Mouse (Mus musculus) brain, embryonic 14.5 days (tissue): ENCODE results near the gene Oas1a. TPM values are rescaled to one million over a fixed set of nuclear protein-coding genes. Genes with fewer than 3 reads are reported as not detected.
"Not testable (repeated sequence)": the region's sequence is repeated elsewhere in the genome, so short reads cannot be mapped to it uniquely, and the experiment has no call there.

Experiments
- DNase-seq: peaks from one replicate; pipeline ENCODE4 v3.0.0-alpha.2; 2011; ENCODE audit warnings: low read depth
- CTCF ChIP-seq: fragments of 200-500 bp; IDR thresholded peaks from 2 replicates; pipeline ENCODE4 v1.5.1; 2012; ENCODE audit warnings: inconsistent platforms, mild to moderate bottlenecking, moderate library complexity, borderline replicate concordance; ENCODE audit not compliant: insufficient read depth, insufficient read length; ENCODE audit errors: extremely low read depth
- POLR2A ChIP-seq: fragments of 200-500 bp; IDR thresholded peaks from 2 replicates; pipeline ENCODE4 v1.6.1; 2012; ENCODE audit warnings: mild to moderate bottlenecking, inconsistent platforms, borderline replicate concordance; ENCODE audit not compliant: poor library complexity, insufficient read depth, insufficient read length, severe bottlenecking; ENCODE audit errors: extremely low read depth
- polyA plus RNA-seq: library from polyadenylated mRNA; depleted of rRNA; stranded (reverse); fragments of >200 nt; gene quantifications from 2 replicates; pipeline ENCODE4 v1.2.3, GENCODE M21; 2012; rRNA removed

Gene Oas1a
- polyA plus RNA-seq = 0.32 and 0.56 TPM in 2 replicates

DNA sequence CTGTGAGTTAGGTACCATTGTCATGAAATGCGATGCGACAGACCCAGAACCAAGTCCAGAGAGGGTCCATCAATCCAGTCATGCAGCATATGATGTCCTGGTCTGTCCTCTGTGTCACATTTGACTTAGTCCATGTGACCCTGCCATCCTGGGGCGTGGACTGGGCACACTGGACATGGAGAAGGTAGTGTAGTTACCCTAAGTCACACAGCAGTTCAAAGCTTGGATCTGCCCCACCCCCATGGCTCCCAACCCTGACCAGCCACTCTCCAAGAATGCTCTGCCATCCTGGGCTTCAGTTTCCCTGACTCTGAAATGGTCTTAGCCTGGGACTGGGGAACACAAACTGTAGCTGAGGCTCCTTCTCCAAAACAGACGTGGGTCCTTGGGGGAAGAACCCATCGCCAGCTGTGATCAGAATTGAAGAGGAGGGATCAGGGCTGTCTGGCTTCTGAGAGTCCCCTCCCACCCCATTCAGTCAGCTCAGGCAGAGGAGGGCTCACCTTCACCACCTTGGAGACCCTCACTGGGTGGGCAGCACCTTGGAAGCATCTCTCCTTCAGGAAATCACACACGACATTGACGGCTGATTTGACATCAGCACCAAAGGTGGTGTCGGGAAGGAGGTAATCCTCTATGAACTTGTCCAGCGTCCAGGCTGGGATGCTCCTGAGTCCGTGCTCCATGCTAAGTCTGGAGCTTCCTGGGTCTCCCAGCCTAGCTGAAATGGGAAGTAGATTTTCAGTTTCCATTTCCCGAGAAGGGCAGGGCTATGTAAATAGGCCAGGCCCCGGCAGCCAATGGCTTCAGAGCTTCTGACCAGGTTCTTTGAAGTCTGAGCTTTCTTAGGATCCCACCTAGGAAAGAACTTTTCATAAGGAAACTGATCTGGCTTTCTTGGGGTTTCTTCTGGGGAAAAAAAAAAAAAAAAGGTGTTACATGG lies at the start of gene Oas1a:
Gene Oas1a, minus strand, starts transcription at position 731 of the 943 bp plus-strand sequence.
- DNase-seq = not testable (repeated sequence)

DNA sequence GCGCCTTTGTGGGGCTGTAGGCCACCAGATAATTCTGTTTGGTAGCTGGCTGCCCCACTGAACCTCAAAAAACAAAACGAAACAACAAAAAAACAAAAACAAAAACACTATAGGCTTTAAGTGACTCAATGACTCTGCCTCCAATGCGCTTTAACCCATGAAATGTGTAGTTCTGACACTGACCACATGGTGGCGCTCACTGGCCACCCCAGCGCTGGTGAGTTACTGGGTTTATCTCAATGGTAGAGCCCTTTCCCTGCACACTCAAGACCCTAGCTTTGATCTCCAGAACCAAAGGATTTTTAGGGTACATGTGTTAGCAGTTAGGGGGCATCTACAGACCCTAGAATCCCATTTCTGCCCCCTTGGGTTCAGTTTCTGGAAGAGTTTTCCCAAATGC lies 46.7 kb upstream of the Oas1a start:
- TF ChIP-seq CTCF = peak; percentile 92
- TF ChIP-seq POLR2A = no peak

DNA sequence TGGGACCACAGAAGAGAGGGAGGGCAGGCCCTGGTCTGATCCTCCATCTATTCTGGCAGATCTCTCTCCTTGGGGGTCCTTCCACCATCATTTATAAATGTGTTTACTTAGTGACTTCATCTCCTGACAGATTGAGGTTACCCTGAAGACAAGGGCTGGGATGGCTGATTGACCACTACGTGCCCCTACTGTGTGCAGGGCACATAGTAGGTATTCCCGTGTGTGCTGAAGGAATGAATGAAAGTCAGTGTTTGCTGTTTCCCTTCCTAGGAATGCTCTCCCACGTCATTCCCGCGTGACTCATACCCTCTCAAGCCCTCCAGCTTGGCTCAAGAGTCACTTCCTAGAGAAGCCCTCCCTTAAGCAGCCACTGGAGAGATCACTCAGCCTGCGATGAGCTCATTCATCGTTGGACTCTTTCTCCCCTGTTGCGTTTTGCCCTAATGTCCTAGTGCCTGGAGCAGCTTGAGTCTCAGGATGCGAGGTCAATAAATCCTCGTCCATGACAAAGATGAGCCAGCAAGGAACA lies 45.0 kb upstream of the Oas1a start:
- DNase-seq = no peak
- TF ChIP-seq CTCF (no peak), POLR2A (no peak)

More for the DNA sequence above, 46.7 kb upstream of the Oas1a start:
- DNase-seq = peak; percentile 73

DNA sequence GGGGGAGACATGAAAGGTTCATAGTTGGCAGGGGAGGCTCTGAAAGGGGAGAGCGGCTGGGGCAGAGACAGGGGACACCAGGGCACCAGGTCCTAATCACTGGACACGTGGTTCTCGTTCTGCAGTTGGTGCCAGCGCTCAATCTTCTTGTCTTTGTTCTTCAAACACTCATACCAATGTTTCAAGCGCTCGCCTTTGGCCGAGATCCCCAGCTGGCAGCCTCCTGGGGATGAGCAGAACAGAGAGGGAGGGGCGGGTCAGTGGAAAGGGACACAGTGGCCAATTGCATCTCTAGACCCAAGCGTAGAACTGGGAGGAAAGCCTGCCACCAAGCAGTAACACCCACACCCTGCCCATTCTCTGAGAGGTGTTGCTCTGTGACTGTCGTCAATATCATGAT lies 34.8 kb upstream of the Oas1a start:
- no peak for DNase-seq

DNA sequence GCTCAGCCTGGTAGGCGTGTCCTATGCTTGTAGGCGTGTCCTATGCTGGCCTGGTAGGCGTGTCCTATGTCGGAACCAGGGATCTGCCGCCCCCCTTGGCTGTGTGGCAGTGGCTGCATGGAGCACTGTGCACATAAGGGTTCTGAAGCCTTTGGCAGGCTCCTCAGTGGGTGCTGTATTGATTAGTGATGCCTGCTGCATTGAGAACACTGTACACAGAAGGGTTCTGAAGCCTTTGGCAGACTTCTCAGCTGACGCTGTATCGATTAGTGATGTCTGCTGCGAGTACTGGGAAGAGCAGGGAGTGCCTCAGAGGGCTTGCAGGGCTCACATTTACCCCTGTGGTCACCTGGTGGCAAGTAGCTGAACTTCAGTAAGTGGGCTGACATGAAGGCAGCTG lies 31.3 kb upstream of the Oas1a start:
- TF ChIP-seq POLR2A = no peak
- TF ChIP-seq CTCF = no peak
- DNase-seq = peak; percentile 18

More for the DNA sequence above, 34.8 kb upstream of the Oas1a start:
- TF ChIP-seq CTCF (no peak), POLR2A (no peak)

DNA sequence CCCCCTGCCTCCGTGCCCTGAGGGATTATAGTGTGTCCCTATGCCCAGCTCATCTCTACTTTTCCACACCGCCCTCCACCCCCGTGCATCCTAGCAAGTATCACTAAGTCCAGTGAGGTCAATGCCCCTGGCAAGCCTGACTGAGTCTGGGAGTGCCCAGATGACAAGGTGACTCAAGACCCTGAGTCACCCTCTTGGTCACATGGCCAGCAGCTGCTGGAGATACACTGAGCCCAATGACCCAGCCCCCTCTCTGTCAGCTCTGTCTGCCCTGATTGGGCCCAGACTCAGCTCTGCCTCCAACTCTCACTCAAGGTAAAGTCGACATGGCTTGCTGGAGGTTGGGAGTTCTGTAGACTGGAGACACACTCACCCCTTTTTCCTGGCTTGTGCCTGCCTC lies 30.5 kb upstream of the Oas1a start:
- TF ChIP-seq CTCF (no peak), POLR2A (no peak)

DNA sequence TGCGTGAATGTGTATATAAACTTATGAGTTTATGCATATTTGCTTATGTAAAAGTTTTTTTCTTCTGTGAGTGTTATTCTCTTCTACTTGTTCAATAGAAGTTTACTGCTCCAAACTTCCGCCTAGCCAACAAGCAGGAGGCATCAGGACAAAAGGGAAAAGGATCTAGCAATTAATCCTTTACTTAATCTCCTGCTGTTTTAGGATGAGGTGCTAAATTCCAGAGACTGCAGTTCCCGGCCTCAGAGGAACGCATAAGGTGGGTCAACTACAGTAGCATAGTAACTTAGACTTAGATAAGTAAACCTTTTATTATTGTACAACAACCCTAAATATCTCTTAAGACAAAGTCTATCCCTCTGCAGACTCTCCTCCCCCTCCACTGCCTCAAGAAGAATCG lies 26.6 kb upstream of the Oas1a start:
- no peak for DNase-seq
- TF ChIP-seq CTCF = no peak
- no peak for TF ChIP-seq POLR2A

More for the DNA sequence above, 30.5 kb upstream of the Oas1a start:
- DNase-seq = no peak

DNA sequence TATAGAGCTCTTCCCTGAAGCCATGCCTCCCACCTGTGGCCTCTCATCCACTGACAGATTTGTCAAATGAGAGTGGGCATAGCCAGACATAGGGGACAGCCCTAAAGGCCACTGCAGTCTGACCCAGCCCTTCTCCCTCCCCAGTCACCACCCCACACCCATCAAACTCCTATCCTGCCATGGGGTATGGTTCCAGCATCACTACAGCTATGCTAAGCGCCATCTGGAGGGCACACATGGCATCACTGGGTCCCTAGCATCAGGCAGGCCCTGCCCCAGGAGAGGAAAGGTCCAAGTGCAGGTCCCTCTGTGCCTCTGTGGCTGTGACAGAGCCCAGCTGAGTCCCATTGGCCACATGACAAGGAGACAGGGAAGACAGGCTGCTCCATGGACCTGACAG lies 19.7 kb upstream of the Oas1a start:
- DNase-seq = no peak
- TF ChIP-seq POLR2A = no peak
- peak; percentile 43; the same call in 1 of the 2 replicates for TF ChIP-seq CTCF

DNA sequence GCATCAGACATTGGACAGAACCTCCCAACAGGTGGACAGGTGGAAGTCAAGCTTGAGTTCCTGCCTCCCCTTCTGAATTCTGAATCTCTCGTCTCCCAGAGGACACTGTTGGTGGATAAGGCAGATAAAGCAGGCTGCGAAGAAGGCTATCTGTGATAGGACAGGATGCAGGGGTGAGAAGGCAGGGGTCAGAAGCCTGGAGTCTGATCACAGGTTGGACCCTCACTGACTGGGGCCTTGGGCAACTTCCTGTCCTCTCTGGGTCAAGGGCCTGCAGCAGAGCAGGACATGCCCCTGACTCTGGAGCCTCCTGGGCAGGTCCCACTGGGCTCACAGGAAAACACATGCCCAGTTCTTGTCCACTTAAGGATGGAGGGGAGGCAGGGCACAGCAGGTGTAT lies 19.0 kb upstream of the Oas1a start:
- DNase-seq = not testable (repeated sequence)

DNA sequence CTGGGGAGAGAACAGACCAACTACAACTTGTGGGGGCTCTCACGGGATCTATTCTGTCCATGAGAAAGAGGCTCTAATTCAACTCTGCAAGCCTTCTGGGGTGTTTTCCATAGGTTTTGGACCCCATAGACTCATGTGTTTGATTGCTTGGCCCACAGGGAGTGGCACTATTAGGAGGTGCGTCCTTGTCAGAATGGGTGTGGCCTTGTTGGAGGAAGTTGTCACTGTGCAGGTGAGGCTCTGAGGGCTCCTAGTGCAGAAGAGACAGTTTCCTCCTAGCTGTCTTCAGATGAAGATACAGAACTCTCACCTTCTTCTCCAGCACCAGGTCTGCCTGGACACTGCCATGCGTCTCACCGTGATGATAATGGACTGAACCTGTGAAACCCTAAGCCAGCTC lies 17.2 kb upstream of the Oas1a start:
- DNase-seq = not testable (repeated sequence)

DNA sequence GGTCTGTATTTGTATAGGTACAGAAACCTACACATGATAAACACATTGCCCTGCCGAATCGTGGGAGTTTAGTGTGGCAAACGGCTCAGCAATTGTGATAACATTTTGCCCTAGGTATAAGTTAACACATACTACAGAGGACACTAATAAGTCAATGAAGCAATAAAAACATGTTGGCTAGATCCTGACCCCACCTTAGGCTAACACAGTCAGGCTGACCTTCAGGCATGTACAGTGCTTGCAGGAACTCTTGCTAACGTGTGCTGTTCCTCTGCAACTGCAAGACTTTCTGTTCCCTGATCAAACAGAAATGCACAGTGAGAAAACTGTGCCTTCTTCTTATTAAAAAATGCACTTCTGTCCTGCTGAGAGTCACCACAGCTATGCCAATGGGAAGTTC lies 16.6 kb upstream of the Oas1a start:
- no peak for DNase-seq
- no peak for TF ChIP-seq POLR2A
- no peak for TF ChIP-seq CTCF

DNA sequence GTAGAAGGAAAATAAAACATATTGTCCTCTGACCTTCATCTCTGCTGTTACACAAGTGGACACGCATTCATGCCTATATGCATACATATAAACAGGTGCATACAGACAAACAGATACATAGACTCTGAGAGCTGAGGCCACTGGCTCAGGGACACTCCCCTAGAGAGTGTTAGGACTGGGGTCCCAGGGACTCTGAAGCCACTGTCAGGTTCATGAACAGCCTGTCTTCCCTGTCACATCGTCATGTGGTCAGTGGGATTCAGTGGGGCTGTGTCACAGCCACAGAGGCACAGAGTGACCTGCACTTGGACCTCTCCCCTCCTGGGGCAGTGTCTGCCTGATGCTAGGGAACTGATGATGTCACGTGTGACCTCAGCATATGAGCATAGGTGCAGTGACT lies 13.0 kb upstream of the Oas1a start:
- TF ChIP-seq CTCF (no peak), POLR2A (no peak)
- no peak for DNase-seq

DNA sequence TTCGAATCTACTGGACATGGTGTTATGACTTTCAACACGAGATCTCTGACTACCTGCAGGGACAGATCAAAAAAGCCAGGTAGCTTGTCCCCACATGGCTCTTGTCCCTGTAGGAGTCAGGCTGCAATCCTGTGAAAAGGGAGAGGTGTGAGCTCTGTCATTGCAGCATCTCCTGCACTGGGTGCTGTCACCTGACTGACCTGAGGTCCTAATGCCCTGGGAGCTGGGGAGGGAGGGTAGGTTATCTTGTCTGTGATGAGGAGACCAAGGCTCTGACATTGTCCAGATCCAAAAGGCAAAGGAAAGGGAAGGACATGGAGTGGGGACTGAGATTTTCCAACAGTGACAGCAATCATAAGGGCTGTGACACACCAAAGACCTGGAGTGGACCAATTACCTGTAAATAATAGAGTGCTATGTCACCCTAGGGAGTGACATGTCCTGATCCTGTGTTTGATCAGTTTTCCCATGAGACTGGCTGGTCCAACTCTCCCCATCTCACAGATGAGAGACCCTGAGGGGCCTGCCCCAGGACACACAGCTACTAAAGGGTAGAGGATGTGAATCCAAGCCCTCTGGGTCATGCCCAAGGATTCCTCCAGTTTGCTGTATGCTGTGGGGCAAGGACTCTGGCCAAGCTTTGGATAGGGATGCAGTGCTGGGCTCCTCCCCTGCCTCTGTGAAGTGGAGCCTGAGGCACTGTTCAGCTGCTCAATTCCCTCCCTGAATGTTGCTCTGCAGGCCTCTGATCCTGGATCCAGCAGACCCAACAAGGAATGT lies 12.0 kb upstream of the Oas1a start:
- not testable (repeated sequence) for DNase-seq

DNA sequence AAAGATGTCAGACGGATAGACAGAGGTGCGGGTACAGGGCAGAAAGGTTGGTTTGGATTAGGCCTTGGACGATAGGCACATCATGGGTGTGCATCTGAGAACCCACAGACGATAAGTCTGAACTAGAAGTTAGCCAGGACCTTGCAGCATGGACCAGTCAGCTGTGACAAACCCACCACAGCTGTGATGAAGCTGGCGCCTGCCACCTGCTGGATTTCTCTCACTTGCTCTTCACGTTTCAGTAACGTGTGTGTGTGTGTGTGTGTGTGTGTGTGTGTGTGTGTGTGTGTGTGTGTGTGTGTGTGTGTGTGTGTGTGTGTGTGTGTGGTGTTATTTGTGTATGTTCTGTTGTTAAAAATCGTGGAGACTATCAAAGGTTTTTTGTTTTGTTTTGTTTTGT lies 6.9 kb upstream of the Oas1a start, which contains the start of gene Oas1d:
Gene Oas1d, plus strand, starts transcription at position 333 of the 400 bp plus-strand sequence.
- peak; percentile 6 for DNase-seq
